Mouse (Mus musculus) induced T-regulatory cell, adult 2 months (primary cell): ENCODE results near the gene Sp3.
"Not testable (repeated sequence)": the region's sequence is repeated elsewhere in the genome, so short reads cannot be mapped to it uniquely, and the experiment has no call there.

Experiments used
- DNase-seq: peaks from one replicate; pipeline ENCODE4 v3.0.0-alpha.2; 2012; ENCODE audit warnings: low read depth

Gene Sp3

DNA sequence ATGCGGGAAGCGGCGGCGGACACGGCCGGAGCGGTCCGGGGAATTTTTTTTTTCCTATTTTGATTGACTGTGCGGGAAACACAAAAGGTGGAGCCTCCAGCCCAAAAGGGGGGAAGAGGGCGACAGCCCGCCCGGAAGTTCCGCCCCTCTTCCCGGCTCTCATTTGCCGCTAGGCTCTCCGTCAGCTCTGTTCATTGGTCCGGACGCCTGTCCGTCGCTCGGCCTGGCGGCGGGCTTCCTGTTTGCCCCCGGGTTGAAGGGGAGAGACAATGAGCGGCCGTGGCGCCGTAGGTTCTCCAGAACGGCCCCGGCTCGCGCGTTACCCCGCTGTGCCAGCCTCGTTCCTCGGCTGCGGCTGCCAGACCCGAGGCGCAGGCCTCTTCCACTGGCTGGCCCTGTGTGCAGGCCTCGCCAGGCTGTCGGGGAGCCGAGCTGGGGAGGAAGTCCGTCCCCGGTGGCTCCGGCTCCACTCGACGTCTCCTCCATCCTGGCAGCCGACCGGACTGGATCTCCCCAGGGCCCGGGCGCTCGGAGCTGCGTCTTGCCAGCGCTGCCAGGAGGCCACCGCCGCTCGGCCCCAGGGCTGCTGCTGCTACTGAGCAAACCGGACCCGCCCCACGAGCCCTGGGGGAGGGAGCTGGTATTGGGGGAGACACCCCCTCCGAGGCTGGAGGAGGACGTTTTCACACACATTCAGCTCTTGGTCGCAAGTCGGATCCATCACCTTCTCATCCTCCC, at the start of gene Sp3:
Gene Sp3, minus strand, starts transcription at position 110 of the 738 bp plus-strand sequence.
- peak; percentile 97 for DNase-seq

DNA sequence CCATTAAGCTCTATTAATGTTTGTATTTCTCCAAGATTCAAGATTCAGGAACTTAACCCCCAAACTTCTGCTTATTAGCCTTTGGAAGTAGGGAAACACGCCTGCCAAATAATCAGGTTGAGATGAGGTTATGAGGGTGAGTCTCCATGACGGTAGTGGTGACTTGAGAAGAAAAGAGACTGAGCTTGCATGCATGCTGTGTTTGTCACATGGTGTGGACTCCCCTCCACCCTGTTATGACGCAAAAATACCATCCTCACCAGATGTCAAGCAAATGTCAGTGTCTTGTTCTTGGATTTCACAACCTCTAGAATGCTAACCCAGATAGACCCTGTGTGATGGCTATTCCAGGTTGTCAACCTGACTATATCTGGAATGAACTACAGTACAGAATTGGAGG, 49.6 kb upstream of the Sp3 start:
- no peak for DNase-seq

DNA sequence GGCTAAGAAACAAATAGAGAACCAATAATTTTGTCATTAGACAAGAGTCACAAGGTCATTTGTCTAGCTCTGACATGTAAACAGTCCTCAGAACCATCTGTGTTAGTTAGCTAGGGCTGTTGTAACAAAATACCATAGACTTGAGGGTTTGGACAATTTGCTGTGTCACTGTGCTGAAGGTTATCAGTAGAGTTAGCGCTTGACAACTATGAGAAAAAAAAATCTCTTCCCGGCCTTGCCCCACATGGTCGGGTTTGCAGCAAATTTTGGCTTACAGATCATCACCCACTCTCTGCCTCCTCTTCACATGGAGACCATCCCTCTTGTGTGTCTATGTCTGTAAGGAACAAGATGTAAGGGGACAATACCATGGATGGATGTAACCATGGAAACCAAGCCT, 47.8 kb upstream of the Sp3 start:
- no peak for DNase-seq

DNA sequence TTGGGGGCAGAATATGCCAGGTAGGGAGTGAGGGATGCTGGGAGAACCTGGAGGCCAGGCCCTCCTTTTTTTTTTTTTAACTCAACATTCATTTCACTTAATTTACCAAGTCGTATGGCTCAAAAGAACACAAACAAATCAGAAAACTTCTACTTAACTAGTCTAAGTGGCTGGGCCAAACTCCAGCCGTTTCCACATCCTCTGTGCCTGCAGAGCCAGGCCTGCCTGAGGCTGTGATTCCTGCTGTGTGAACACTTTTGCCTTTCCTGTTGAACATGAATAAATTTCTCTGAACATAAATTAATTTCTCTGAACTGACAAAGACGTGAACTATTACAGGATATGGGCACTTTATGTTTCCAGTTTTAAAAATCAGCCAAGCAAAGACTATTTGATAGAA, 46.9 kb upstream of the Sp3 start:
- DNase-seq = no peak

DNA sequence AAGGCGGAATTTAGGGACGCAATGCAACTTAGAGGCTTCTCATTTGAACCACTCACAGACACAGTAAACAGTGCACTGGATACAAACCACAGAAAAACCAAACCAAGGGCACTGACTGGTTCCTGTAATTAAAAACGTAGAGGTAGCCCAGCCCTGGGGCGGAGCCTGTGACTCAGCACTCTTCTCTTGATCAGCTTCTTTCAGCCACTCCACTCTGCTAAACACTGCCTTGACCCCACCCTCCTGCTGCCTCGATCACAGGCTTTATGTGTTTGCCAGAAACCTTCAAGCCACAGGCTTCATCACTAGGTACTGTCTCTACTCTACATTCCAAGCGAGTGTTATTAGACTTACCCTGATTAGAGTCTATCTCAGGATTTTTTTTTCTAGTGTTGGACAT, 43.6 kb upstream of the Sp3 start:
- DNase-seq = peak; percentile 50

DNA sequence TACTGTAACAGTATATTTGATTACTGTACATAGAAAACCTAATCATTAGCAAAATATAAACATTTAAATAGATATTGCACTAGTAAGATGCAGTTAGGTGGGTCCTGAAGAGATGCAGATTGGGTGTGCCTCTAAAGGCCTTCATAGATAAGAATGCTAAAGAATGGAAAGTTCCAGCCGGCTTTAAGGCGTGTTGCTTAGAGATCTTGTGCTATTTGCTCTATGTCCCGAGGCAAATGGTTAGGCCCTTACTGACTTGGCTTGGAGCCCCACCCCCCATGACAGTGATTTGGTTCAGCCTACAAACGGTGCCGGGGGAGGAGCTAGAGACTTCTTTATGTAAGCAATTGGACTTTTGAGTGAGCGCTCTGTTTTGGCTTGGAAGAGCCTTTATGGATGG, 40.8 kb upstream of the Sp3 start:
- DNase-seq = no peak

DNA sequence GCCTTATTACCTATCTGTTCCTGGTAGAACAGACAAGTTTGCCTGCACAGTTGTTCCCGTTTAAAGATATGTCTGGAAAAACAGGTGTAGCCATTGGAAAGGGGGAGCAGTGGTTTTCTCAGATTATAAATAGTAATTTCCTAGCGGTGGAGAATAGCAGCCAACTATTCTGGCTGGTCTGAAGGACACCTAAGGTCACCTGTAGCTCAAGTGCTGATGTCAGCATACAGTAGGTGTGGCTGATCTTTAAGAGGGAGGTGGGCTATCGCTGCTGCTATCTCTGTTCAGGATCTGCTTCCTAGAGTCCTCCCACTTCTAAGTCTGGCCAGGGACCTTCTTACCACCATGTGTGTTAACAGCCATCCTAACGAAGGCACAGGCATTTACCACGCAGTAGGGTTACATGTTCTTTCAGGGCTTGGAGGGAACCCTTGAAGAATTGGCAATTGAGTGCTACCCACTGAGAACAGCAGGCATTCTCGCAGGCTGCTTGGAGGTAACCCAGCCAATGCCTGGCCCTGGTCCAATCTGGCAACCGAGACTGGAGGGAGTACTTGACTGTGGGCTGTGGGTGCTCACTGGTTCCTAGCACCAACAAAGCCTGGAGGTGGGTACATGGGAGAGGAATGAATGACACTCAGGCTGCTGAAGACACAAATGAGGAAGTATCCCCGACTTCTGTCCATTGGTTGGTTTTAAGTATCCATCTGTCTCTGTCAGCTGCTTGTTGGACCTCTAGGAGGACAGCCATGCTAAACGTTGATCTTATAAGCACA, 39.3 kb upstream of the Sp3 start:
- no peak for DNase-seq

DNA sequence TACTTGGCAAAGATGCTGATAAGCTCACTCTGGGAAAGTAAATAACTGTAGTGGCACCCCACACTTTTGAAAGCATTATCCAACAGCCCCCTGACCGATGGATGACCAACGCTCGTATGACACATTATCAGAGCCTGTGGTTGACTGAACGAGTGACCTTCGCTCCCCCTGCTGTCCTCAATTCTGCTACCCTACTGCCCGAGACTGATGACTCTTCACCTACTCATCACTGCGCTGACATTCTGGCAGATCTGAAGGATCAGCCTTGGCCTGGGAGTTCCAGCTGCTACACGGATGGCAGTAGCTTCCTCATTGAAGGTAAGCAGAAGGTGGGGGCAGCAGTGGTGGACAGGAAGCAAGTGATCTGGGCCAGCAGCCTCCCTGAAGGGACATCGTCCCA, 33.8 kb upstream of the Sp3 start:
- DNase-seq = not testable (repeated sequence)

DNA sequence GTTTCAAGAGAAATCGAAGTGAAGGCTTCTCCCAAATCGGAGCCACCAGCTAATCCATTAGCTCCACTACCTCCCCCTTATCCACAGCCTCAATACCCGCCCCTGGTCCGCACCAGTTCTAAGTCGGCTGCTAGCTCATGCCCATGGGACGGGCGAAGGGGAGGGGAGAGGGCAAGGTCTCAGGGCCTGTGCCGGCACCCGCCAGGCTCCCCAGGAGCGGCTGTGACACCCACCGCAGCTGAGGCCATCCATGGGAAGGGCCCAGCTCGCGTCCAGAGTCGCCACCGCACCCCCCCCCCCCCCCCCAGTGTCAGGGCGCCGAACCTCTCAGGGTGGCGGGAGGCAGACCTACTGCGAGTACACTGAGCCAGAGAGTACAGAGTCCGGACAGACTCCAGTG, 32.4 kb upstream of the Sp3 start:
- peak; percentile 45 for DNase-seq

DNA sequence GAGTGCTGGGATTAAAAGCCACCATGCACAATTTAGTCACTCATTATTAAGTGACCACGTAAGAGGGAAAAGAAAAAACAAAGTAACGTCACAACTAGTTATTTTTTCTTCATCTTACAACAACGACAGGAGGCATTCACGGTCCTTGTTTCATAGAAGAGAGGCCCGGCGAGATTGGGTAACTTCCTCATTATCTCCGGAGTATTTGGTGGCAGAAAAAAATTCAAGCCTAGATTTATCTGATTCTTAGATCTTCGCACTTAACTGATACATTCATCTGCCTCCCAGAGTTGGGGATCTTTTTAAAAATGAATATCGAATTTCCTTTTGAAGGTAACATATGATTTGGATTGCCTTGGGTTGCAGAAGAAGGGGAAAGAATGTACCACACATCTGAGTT, 27.2 kb upstream of the Sp3 start:
- DNase-seq = no peak

DNA sequence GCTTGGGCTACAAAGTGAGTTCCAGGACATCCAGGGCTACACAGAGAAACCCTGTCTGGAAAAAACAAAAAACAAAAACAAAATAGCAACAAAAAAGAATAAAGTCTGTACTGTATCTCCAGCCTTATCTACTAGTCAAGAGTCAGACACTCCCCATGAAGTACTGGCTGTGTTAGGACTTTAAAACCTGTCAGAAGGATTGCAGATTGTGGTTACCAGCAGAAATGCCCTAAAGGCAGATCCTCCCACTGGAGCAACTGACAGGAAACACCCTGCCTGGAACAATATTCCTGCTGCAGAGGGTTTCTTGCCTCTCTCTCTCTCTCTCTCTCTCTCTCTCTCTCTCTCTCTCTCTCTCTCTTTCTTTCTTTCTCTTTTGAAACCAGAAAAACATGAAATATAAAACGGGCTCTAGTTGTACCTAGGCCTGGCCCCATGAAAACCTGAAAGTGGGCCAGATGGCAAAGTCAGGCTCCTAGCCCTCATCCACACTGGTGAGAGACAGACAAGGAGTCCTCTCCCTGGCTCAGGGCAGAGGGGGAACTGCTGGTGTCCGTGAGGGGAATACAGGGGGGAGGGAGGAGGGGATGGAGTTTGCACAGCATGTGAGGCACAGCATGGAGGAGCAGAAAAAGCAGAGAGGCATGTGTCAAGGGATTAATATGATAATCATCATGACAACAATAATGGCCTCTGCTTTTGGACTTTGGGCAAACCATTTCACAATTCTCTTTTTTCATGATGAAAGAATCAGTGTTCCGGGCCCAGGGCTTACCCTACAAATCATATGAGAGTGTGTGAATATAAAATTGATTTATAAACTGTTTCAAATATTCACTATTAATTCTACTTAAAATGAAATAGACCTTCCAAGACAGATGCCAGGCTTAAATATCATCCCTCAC, 25.6 kb upstream of the Sp3 start:
- DNase-seq = no peak

DNA sequence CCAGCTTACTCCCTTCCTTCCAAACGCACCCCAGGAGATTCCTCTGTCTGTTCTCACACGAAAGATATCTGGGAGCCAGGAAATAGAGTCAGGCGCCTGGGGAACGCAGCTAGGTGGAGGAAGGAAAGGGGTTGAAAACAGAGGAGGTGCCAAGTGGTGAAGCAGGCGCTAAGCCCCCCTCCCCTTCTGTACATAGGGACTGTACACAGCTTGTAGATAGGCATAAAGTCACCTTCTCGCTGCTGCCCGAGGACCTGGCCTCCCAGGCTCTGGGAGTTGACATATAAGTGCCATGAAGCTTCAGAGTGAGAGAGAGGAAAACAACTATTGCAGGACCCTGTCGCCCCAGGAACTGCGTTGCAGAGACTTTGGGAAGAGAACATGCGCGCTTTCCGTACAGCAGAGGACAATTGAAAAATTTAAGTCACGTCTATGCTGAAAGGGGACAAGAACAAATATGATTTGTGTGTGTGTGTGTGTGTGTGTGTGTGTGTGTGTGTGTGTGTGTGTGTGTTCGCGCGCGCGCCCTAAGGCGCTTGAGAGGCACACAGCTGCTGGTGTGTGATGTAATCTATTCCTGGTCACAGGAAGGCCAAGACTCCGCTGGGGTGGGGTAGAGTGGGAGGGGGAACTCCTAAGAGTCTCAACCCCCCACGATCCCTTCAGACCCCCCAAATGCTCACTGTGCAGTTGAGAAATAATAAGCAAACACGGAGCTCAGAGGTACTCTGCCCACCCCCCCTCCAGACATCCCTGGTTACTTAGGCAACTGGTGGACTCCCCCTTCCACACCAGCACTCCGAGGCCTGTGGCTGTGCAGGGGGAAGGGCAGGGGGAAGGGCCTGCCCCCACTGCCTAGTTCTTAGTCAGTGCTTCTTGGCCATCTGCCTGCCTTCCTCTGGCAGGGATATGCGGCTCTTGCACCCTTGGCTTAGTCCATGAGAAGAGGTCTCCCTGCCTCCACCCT, 23.8 kb upstream of the Sp3 start:
- peak; percentile 53 for DNase-seq

DNA sequence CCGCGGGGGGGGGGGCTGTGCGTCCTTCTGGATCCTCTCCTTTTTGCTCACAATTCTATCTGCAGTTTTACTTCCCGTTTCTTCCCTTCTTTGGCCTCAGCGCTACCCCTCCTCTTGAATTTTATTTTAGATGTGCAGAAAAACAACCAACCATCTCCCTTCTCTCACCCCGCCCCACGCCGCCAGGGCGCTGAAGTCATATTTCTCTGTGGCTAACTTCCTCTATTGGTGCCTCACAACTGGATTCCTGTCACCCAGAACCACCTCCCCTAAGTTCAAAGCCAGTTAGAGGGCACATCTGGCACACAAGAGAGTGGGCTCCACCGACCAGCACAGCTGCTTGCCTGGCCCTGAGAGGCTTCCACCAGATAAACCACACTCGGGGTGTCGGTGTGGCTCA, 22.8 kb upstream of the Sp3 start:
- peak; percentile 80 for DNase-seq

DNA sequence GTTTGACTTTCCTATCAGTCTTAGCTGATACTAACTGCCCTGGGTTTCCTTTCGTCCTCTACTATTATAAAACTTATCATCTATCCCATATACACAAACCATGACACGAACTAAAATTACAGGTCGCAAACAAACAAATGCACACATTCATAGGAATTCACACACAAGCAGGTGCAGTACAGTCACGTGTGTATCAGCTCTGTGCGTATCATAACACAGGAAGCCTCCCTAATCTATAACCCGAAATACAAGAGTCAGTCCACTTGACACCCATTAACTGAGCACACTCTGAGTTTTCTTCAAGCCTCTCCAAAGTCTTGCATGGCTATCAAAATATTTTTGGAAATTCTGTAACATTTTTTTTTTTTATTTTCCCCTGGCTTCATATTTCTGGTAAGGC, 22.2 kb upstream of the Sp3 start:
- peak; percentile 47 for DNase-seq

DNA sequence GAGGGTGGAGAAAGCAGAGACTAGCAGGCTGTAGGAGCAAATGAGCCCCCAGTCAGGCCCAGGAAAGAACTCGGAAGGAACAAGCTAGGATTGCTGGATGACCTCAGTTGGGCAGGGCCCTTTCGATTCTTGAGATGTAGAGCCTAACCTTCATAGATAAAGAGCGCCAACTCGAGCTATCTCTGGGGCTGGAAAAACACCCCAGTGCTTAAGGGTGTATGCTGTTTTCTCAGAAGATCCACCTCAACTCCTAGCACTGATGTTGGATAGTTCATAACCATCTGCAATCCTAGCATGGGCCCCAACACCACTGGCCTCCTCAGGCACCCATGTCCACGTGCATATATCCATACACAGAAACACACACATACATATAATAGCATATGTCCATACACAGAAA, 21.7 kb upstream of the Sp3 start:
- no peak for DNase-seq

DNA sequence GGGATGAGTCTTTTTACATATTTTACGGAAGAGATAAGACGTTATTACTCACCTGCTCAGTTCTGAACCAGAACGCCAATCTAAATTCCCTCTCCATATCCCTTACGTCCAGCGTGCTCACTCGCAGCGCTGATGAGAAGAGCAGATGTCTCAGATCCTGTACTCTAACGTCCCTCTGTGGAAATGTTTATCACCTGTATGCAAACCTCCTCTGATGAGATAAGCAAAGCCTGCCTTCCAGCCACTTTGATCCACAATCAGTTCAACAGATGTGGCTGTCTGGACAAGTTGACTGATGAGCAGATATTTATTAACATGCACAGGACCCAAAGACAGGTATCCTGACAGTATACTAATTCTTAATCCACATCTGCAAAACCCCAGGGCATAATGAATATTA, 19.9 kb upstream of the Sp3 start:
- no peak for DNase-seq

DNA sequence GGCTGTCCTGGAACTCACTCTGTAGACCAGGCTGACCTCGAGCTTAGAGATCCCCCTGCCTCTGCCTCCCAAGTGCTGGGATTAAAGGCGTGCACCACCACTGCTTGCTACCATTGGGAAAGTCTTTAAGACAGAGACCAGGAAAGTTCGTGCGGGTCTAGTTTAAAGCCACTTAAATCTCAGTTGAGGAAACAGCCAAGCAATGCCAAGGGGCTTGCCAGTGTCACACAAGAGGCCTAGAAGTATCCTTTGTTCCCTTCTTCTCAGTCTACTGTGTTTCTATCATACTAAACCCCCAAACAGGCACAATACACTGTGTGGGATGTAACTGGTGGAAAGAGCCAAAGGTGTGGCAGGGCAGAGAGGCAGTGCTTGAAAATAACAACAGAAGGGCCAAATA, 17.3 kb upstream of the Sp3 start:
- no peak for DNase-seq

DNA sequence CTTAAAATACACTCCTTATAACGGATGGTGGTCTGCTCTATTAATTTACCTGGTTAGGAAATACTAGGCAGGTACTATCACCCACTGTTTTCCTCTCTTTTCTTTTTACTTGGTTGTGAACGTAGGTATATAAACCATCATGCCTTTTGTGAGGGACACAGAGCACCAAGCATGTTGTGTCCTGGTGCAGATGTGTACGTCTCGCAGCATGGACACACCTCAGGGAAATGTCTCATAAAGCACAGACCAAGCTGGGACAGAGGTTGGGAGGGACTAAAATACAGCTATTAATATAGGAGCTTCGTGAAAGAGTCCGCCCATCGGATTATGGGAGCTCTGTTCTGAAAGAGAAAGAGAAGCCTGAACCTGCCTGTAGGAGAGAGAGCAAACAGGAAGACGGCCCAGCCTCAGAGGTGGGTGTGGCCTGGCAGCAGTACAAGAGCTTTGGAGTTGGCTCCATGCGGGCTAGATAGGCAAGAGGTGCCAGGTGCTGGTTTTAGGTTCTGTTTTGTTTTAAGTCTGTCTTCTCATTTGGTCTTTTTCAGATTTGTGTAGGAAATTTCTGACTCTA, 16.6 kb upstream of the Sp3 start:
- DNase-seq = peak; percentile 90

DNA sequence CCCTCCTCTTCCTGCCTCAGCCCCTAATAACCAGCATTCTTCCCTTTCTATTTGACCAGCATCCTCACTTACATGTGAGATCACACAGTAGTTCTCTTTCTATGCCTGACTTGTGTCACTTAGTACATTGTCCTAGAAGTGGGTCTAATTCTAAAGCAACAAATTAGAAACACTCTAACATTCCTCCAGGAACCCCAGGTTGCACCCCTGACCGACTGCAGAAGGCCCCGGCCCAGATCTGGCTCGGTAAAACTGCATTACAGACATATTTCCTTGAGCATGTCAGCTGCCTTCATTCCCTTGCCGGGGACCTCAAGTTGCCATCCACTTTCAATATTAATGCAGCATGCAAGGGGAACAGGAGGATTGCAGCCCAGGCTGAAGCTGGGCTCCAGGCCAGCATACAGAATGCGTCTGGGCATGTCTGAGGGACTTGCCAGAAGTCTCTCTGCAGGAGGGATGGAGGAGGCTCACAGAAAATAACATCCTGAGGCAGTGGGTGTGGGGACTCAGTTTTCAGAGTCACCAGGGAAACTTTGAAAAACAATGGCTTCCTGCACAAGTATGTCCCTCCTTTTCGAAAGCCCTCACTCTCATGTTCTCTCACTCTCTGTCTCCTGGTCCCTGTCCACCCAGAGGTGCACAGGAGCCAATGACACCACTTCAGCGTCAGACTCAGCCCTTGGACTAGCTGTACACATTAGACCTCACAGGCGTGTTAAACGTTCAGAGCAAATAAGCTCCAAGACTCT, 15.3 kb upstream of the Sp3 start:
- peak; percentile 80 for DNase-seq

DNA sequence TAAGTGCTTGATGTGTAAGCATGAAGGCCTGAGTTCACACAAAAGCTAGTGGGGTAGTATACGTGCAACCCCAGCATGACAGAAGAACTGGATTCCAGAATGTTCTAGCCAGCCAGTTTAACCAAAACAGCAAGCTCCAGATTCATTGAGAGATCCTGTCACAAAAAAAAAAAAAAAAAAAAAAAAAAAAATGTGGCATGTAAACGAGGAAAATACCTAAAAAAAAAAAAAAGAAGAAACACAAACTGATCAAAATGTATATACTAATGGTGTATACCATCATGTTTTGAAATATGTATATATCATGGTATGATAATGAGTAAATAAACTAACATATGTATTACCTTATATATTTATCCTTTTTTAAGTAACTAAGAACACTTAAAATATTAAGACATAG, 13.9 kb upstream of the Sp3 start:
- DNase-seq = no peak
